Comparison of ENCODE assay signal across 9 mouse cellular contexts in genomic region chr19:27395481-27395880, GRCm38 (mm10). TPM values are rescaled to one million over a fixed set of nuclear protein-coding genes. Genes with fewer than 3 reads are reported as not detected.
DNase-seq lines count a peak whose midpoint lies in the region; ATAC-seq and TF ChIP-seq lines count a peak whose summit lies in the region.
"Had no signal": no experiment of that assay in that cellular context is flagged by ENCODE, and none has a peak within 500 bp of the region (broad histone marks: within the 10 kb centered on the region; RNA-seq: fewer than 3 reads in every experiment).

No protein-coding gene starts in this region.

- no peak for ATAC-seq in liver, embryonic 12.5 days
- peak; percentile 24; the same call in 1 of the 2 replicates for ATAC-seq in midbrain, embryonic 13.5 days
- ATAC-seq in cerebellum, adult (ENCODE audit: insufficient number of reproducible peaks, low FRiP score, low TSS enrichment) = no peak

- H3K36me3 ChIP-seq in liver, adult 2 months (ENCODE audit: control insufficient read depth, insufficient read depth, low read length) = peaks cover 33% of the 10 kb centered on the region
- H3K36me3 ChIP-seq in liver, embryonic 12.5 days = peaks cover 96% of the 10 kb centered on the region
- peaks cover 80% of the 10 kb centered on the region for H3K36me3 ChIP-seq in midbrain, embryonic 13.5 days

- no peak for TF ChIP-seq POLR2A in liver, adult 2 months (IDR thresholded peaks at IDR 0.05; ENCODE audit: extremely low read depth, insufficient read depth, low read length)

- H3K9ac ChIP-seq in liver, adult 2 months (ENCODE audit: low read depth, low read length) = no peak overlapping the region
- no peak overlapping the region for H3K9ac ChIP-seq in liver, embryonic 12.5 days
- no peak overlapping the region for H3K9ac ChIP-seq in midbrain, embryonic 13.5 days (replicated peaks)
- H3K9ac ChIP-seq: neural tube, embryonic 12.5 days had no signal

- H3K4me3 ChIP-seq in liver, adult 2 months (ENCODE audit: insufficient read depth, low read depth, low read length) = no peak overlapping the region
- H3K4me3 ChIP-seq in liver, embryonic 12.5 days = no peak overlapping the region
- H3K4me3 ChIP-seq in midbrain, embryonic 13.5 days (replicated peaks) = no peak overlapping the region
- H3K4me3 ChIP-seq: neural tube, embryonic 12.5 days had no signal

- DNase-seq in adrenal gland, postnatal 10 days = peak; percentile 9
- DNase-seq in adrenal gland, adult 2 months = no peak
- no peak for DNase-seq in liver, adult 2 months (ENCODE audit: extremely low read depth, low read depth, low spot score)
- peak; percentile 58 to 66 for DNase-seq in kidney, adult 8-10 months
- no peak for DNase-seq in thymus, postnatal 14 days

- no peak overlapping the region for H3K27ac ChIP-seq in liver, adult 2 months (replicated peaks; ENCODE audit: insufficient read depth, low read depth, low read length)
- no peak overlapping the region for H3K27ac ChIP-seq in liver, embryonic 12.5 days
- H3K27ac ChIP-seq in midbrain, embryonic 13.5 days = no peak overlapping the region
- H3K27ac ChIP-seq: neural tube, embryonic 12.5 days had no signal

- H3K4me2 ChIP-seq in liver, embryonic 12.5 days = no peak overlapping the region
- H3K4me2 ChIP-seq in midbrain, embryonic 13.5 days (replicated peaks) = no peak overlapping the region
- H3K4me2 ChIP-seq: neural tube, embryonic 12.5 days had no signal

- H3K4me1 ChIP-seq in liver, adult 2 months (ENCODE audit: control insufficient read depth, insufficient read depth, low read length) = peaks cover 24% of the 10 kb centered on the region
- no peaks in the 10 kb centered on the region for H3K4me1 ChIP-seq in liver, embryonic 12.5 days
- 0 out of 2 replicates have a peak, but pooled peaks cover 4% of the 10 kb centered on the region for H3K4me1 ChIP-seq in midbrain, embryonic 13.5 days (replicated peaks)
- H3K4me1 ChIP-seq: neural tube, embryonic 12.5 days had no signal

- TF ChIP-seq CTCF in liver, adult 2 months (IDR thresholded peaks at IDR 0.05; ENCODE audit: low read depth, low read length) = peak; percentile 45; the same call in 1 of the 2 replicates

- H3K9me3 ChIP-seq in liver, embryonic 12.5 days (replicated peaks) = no peaks in the 10 kb centered on the region
- no peaks in the 10 kb centered on the region for H3K9me3 ChIP-seq in midbrain, embryonic 13.5 days
- H3K9me3 ChIP-seq: neural tube, embryonic 12.5 days had no signal

- H3K27me3 ChIP-seq in liver, adult 2 months (ENCODE audit: control insufficient read depth, insufficient read depth, low read length) = no peaks in the 10 kb centered on the region
- H3K27me3 ChIP-seq in liver, embryonic 12.5 days (replicated peaks) = no peaks in the 10 kb centered on the region
- no peaks in the 10 kb centered on the region for H3K27me3 ChIP-seq in midbrain, embryonic 13.5 days
- H3K27me3 ChIP-seq: neural tube, embryonic 12.5 days had no signal

- H3K79me2 ChIP-seq in liver, adult 2 months (ENCODE audit: control insufficient read depth, insufficient read depth, low read length) = no peaks in the 10 kb centered on the region

- WGBS in liver, adult 2 months = 86% methylated on average over 8 of the region's 8 CpGs
- WGBS in liver, embryonic 12.5 days (ENCODE audit: insufficient replicate concordance) = 76% methylated on average over 8 of the region's 8 CpGs
- 92% methylated on average over 8 of the region's 8 CpGs for WGBS in midbrain, embryonic 13.5 days

RNA-seq across cellular contexts. Expression of gene Pum3, which starts 34.1 kb away (rescaled TPM):
- 10 to 100 TPM; 79.5 to 80.5 TPM for total RNA-seq in adrenal gland, postnatal 10 days (2021)
- 100 to 1,000 TPM in 1 of 2 experiments, 10 to 100 TPM in 1; 95.6 to 105 TPM for total RNA-seq in adrenal gland, adult 2 months (2021)
- 10.7 and 10.9 TPM in 2 replicates for polyA plus RNA-seq in adrenal gland, adult 2 months (2012; rRNA removed)
- total RNA-seq in liver, adult 2 months (2014; rRNA removed) = 14.3 TPM in 2 replicates
- 12.3 and 13.2 TPM in 2 replicates for polyA plus RNA-seq in liver, adult 2 months (2012; rRNA removed)
- polyA plus RNA-seq in liver, embryonic 12.5 days (2016; fragmentation: Nextera tagmentation; extraction: Ambion mirVana) = 74.3 and 83.1 TPM in 2 replicates
- 60.2 and 77.5 TPM in 2 replicates for polyA plus RNA-seq in midbrain, embryonic 13.5 days (2015; fragmentation: Nextera tagmentation; extraction: Ambion mirVana)

Comparison
In these comparisons a context has a peak if more than half of its experiments do, and no peak if none do; other contexts are left out.
1. DNase-seq: peak in adrenal gland, postnatal 10 days (single experiment) and kidney, adult 8-10 months (2 of 2); none in adrenal gland, adult 2 months (single experiment), liver, adult 2 months (single experiment) and thymus, postnatal 14 days (single experiment).